Mouse (Mus musculus) CH12.LX (cell line): ENCODE data around the gene Gpr137. TPM values are rescaled to one million over a fixed set of nuclear protein-coding genes. Genes with fewer than 3 reads are reported as not detected.

Source experiments
- DNase-seq: peaks from one replicate; pipeline ENCODE4 v3.0.0-alpha.2; 2013; ENCODE audit errors: extremely low read depth
- H3K27ac ChIP-seq: 2 replicates; pipeline ENCODE4 v1.5.1; 2012; ENCODE audit warnings: low read depth, mild to moderate bottlenecking, control low read depth, moderate library complexity; ENCODE audit not compliant: insufficient read depth
- H3K27me3 ChIP-seq: replicated peaks from 2 replicates; pipeline ENCODE3; 2012; ENCODE audit warnings: inconsistent platforms
- H3K36me3 ChIP-seq, 2 experiments: replicated peaks in 1 of 2; 2 replicates each; pipeline versions ENCODE3 to v1.6.1; 2012; ENCODE audit warnings: inconsistent platforms in 1 of 2, low read length in 1 of 2, mild to moderate bottlenecking in 1 of 2, mixed read lengths in 1 of 2, moderate library complexity in 1 of 2; ENCODE audit not compliant: control insufficient read depth in 1 of 2, insufficient read depth in 1 of 2
- H3K4me1 ChIP-seq, 2 experiments: 2 replicates each; pipeline ENCODE4 v1.6.1; 2012; ENCODE audit warnings: inconsistent platforms in 1 of 2, moderate library complexity in 1 of 2; ENCODE audit not compliant: insufficient read depth in 2 of 2, control insufficient read depth in 1 of 2
- H3K4me2 ChIP-seq: 2 replicates; pipeline ENCODE4 v1.6.1; 2012; ENCODE audit warnings: low read depth, mild to moderate bottlenecking, control low read depth; ENCODE audit not compliant: poor library complexity, insufficient read depth, severe bottlenecking
- H3K4me3 ChIP-seq, 3 experiments: fragments of 150-350 bp in 1 of 3; sonication (generic) in 1 of 3; replicated peaks in 1 of 3; 2 replicates each; pipeline versions ENCODE3 to v1.5.1; 2011 to 2012; ENCODE audit warnings: low read depth in 2 of 3, low read length in 2 of 3, mild to moderate bottlenecking in 2 of 3, moderate library complexity in 2 of 3, control low read depth in 1 of 3, improper control_type of control experiment in 1 of 3, inconsistent platforms in 1 of 3, mixed read lengths in 1 of 3; ENCODE audit not compliant: poor library complexity in 1 of 3
- H3K79me2 ChIP-seq: replicated peaks from 2 replicates; pipeline ENCODE4 v1.6.1; 2012; ENCODE audit warnings: mild to moderate bottlenecking, moderate library complexity; ENCODE audit not compliant: control insufficient read depth, poor library complexity, insufficient read depth, severe bottlenecking; ENCODE audit errors: extremely low read depth
- H3K9ac ChIP-seq: 2 replicates; pipeline ENCODE4 v1.6.1; 2012; ENCODE audit warnings: low read depth, mild to moderate bottlenecking, control low read depth, moderate library complexity; ENCODE audit not compliant: insufficient read depth
- H3K9me3 ChIP-seq: replicated peaks from 2 replicates; pipeline ENCODE3; 2012; ENCODE audit warnings: low read length, inconsistent platforms, mixed read lengths
- BHLHE40 ChIP-seq: IDR thresholded peaks from 2 replicates; pipeline ENCODE4 v1.6.1; 2011; ENCODE audit warnings: mild to moderate bottlenecking, low read depth, low read length, improper control_type of control experiment
- CHD2 ChIP-seq: IDR thresholded peaks from 2 replicates; pipeline ENCODE4 v1.6.1; 2011; ENCODE audit warnings: low read length, improper control_type of control experiment
- E2F4 ChIP-seq: IDR thresholded peaks from 2 replicates; pipeline ENCODE4 v1.6.1; 2011; ENCODE audit warnings: low read depth, low read length, improper control_type of control experiment; ENCODE audit not compliant: insufficient replicate concordance
- ELF1 ChIP-seq: IDR thresholded peaks from 2 replicates; pipeline ENCODE4 v1.6.1; 2014; ENCODE audit warnings: low read depth, mild to moderate bottlenecking, inconsistent platforms, low read length, improper control_type of control experiment
- EP300 ChIP-seq: IDR thresholded peaks from 2 replicates; pipeline ENCODE4 v1.6.1; 2011; ENCODE audit warnings: low read length, improper control_type of control experiment
- GABPA ChIP-seq: IDR thresholded peaks from 2 replicates; pipeline ENCODE4 v1.6.1; 2012; ENCODE audit warnings: low read depth, low read length, improper control_type of control experiment, inconsistent platforms; ENCODE audit not compliant: insufficient replicate concordance
- HCFC1 ChIP-seq: IDR thresholded peaks from 2 replicates; pipeline ENCODE4 v1.6.1; 2012; ENCODE audit warnings: low read depth, mild to moderate bottlenecking, inconsistent platforms, low read length, improper control_type of control experiment
- IRF4 ChIP-seq: IDR thresholded peaks from 2 replicates; pipeline ENCODE4 v1.6.1; 2014; ENCODE audit warnings: low read depth, mild to moderate bottlenecking, inconsistent platforms, low read length, improper control_type of control experiment
- JUN ChIP-seq: IDR thresholded peaks from 2 replicates; pipeline ENCODE4 v1.6.1; 2011; ENCODE audit warnings: low read depth, mild to moderate bottlenecking, low read length, improper control_type of control experiment, moderate library complexity; ENCODE audit not compliant: insufficient read depth
- JUND ChIP-seq: conservative IDR thresholded peaks from 2 replicates; pipeline ENCODE4 v1.6.1; 2011; ENCODE audit warnings: low read depth, low read length, improper control_type of control experiment
- MAZ ChIP-seq: IDR thresholded peaks from 2 replicates; pipeline ENCODE4 v1.6.1; 2012; ENCODE audit warnings: low read depth, mild to moderate bottlenecking, inconsistent platforms, low read length, improper control_type of control experiment, moderate library complexity
- MEF2A ChIP-seq: IDR thresholded peaks from 2 replicates; pipeline ENCODE4 v1.6.1; 2014; ENCODE audit warnings: low read depth, mild to moderate bottlenecking, inconsistent platforms, low read length, improper control_type of control experiment, borderline replicate concordance
- PAX5 ChIP-seq: IDR thresholded peaks from 2 replicates; pipeline ENCODE4 v1.6.1; 2012; ENCODE audit warnings: low read length, inconsistent platforms, mixed read lengths
- POLR2A ChIP-seq: IDR thresholded peaks from 2 replicates; pipeline ENCODE4 v1.6.1; 2011; ENCODE audit warnings: low read depth, mild to moderate bottlenecking, improper control_type of control experiment, low read length
- POLR2AphosphoS2 ChIP-seq: IDR thresholded peaks from 2 replicates; pipeline ENCODE4 v1.6.1; 2011; ENCODE audit warnings: low read depth, low read length, improper control_type of control experiment
- RAD21 ChIP-seq: IDR thresholded peaks from 2 replicates; pipeline ENCODE4 v1.6.1; 2011; ENCODE audit warnings: low read depth, mild to moderate bottlenecking, low read length, improper control_type of control experiment, moderate library complexity
- RCOR1 ChIP-seq: conservative IDR thresholded peaks from 2 replicates; pipeline ENCODE4 v1.6.1; 2012; ENCODE audit warnings: low read depth, mild to moderate bottlenecking, inconsistent platforms, low read length, improper control_type of control experiment
- TBP ChIP-seq: conservative IDR thresholded peaks from 2 replicates; pipeline ENCODE4 v1.6.1; 2011; ENCODE audit warnings: low read depth, low read length, improper control_type of control experiment
- UBTF ChIP-seq: IDR thresholded peaks from 2 replicates; pipeline ENCODE4 v1.6.1; 2012; ENCODE audit warnings: low read depth, mild to moderate bottlenecking, inconsistent platforms, low read length, improper control_type of control experiment, moderate library complexity
- USF2 ChIP-seq: conservative IDR thresholded peaks from 2 replicates; pipeline ENCODE4 v1.6.1; 2011; ENCODE audit warnings: low read depth, low read length, improper control_type of control experiment
- ZMIZ1 ChIP-seq: IDR thresholded peaks from 2 replicates; pipeline ENCODE4 v1.6.1; 2012; ENCODE audit warnings: low read depth, mild to moderate bottlenecking, inconsistent platforms, low read length, improper control_type of control experiment
- ZNF384 ChIP-seq: IDR thresholded peaks from 2 replicates; pipeline ENCODE4 v1.6.1; 2012; ENCODE audit warnings: low read depth, low read length, improper control_type of control experiment, inconsistent platforms
- dilution Hi-C: fragments of 300-500 bp; cut with MboI; formaldehyde crosslinking; loops from 2 replicates; pipeline ENCODE4 v1.14.3; 2020; ENCODE audit warnings: low sequenced_read_pairs; ENCODE audit not compliant: extremely low pct_unique_long_range_greater_than_20kb, extremely low pct_ligation_motif_present
- in situ Hi-C: fragments of 300-500 bp; cut with MboI; formaldehyde crosslinking; loops from 3 replicates; pipeline ENCODE4 v1.14.3; 2019; ENCODE audit warnings: low sequenced_read_pairs, low pct_ligation_motif_present, low pct_unique_long_range_greater_than_20kb, mixed read lengths
- polyA plus RNA-seq: library from polyadenylated mRNA; unstranded; fragments of >175 nt; gene quantifications from 2 replicates; pipeline ENCODE4 v1.2.1, GENCODE M21; 2012; ENCODE audit warnings: low read depth; ENCODE audit not compliant: insufficient read length
- total RNA-seq, 2 experiments: library from RNA; depleted of rRNA; stranded (reverse); fragments of 300-350 nt in 1 of 2; fragments of >200 nt in 1 of 2; gene quantifications; 2 replicates each; pipeline ENCODE4 v1.2.3; 2012 to 2014

The Gpr137 gene
- total and polyA plus RNA-seq, 3 experiments: 8.8 to 18.1 (median 14.4) TPM

- no peak for DNase-seq
- Histone ChIP-seq H3K4me3 (no peak overlapping the region), H3K79me2 (no peaks in the 10 kb centered on the region), H3K4me1 (peaks cover 15 to 30% of the 10 kb centered on the region in 2 experiments), H3K27me3 (no peaks in the 10 kb centered on the region), H3K27ac (no peak overlapping the region), H3K9ac (no peak overlapping the region), H3K36me3 (peaks cover 30 to 93% of the 10 kb centered on the region in 2 experiments), H3K4me2 (no peak overlapping the region), H3K9me3 (no peaks in the 10 kb centered on the region)
- TF ChIP-seq IRF4 (no peak), RAD21 (no peak), USF2 (no peak), GABPA (no peak), JUN (no peak), ZNF384 (no peak), ZMIZ1 (no peak), POLR2A (no peak), BHLHE40 (no peak), POLR2AphosphoS2 (no peak), MEF2A (no peak), UBTF (no peak), EP300 (no peak), MAZ (no peak), E2F4 (no peak), PAX5 (no peak), HCFC1 (no peak), CHD2 (no peak)
- in situ Hi-C loops: no loop called here
- dilution Hi-C loops: no loop called here
Observed at GRCm38 (mm10) chr19:6951994-6952711, 9.9 kb upstream of the Gpr137 start.

DNA sequence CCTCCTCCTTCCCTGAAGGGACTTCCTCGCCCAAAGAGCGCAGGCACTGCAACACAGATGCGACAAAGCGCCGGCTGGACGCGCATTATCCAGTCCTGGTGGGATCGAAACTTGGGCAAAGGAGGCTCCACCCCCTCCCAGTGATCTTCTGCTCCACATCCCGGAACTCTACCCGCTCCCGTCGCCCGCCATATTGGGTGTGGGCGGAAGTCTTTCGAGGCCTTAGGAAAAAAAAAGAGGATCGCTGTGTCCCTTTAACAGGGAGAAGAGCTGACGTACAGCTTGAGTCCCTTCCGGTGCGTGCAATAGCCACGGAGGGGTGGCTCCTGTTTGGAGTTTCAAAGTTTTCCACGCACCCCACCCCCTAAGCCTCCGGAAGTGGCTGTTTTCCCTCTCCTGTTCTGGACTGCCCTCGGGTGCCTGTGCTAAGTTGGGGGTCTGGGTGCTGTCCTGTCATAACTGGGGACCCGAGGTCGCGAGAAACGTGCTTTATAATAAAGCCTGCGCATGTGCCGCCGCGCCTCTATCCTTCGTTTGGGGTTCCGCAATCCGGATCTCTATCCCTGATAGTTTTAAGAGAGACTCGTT, 9.2 kb upstream of the Gpr137 start:
- peaks cover 28 to 89% of the 10 kb centered on the region in 2 experiments for H3K36me3 ChIP-seq
- dilution Hi-C loops: no loop called here
- H3K27me3 ChIP-seq: no peaks in the 10 kb centered on the region

More for the DNA sequence above, 9.2 kb upstream of the Gpr137 start:
- no peaks in the 10 kb centered on the region for H3K79me2 ChIP-seq
- in situ Hi-C loops: no loop called here
- peaks cover 15 to 30% of the 10 kb centered on the region in 2 experiments for H3K4me1 ChIP-seq
- no peak overlapping the region for H3K4me3 ChIP-seq
- H3K9ac ChIP-seq: no peak overlapping the region
- no peak overlapping the region for H3K27ac ChIP-seq
- no peaks in the 10 kb centered on the region for H3K9me3 ChIP-seq
- TF ChIP-seq ELF1: peak; percentile 27; the same call in 1 of the 2 replicates
- no peak for TF ChIP-seq MAZ
- TF ChIP-seq JUND: no peak
- no peak for TF ChIP-seq RAD21
- no peak for TF ChIP-seq TBP
- no peak for TF ChIP-seq JUN
- no peak for TF ChIP-seq RCOR1
- TF ChIP-seq USF2: no peak
- no peak for DNase-seq
- no peak overlapping the region for H3K4me2 ChIP-seq
